Comparison of ENCODE assay signal across 13 mouse cellular contexts in genomic region chr12:30308197-30308939, GRCm38 (mm10).
A peak's percentile ranks its signal among the peaks of the same experiment; 100 is the strongest.
DNase-seq lines count a peak whose midpoint lies in the region; ATAC-seq and TF ChIP-seq lines count a peak whose summit lies in the region.
"Had no signal": no experiment of that assay in that cellular context is flagged by ENCODE, and none has a peak within 500 bp of the region (broad histone marks: within the 10 kb centered on the region; RNA-seq: fewer than 3 reads in every experiment).

No protein-coding gene starts in this region.

- peak; percentile 35 to 45 for DNase-seq in cerebellum, postnatal 10 days
- no peak for DNase-seq in cerebellum, adult 9-10 months
- DNase-seq in lung, adult 2 months = no peak
- peak; percentile 61 for DNase-seq in lung, postnatal 10 days
- DNase-seq: kidney, adult 8-10 months; liver, embryonic 13.5 days; thymus, adult 18-20 months had no signal

- no peak overlapping the region for H3K9ac ChIP-seq in heart, embryonic 16.5 days (ENCODE audit: low read length)
- H3K9ac ChIP-seq in heart, embryonic 11.5 days (ENCODE audit: low read depth, low read length) = no peak overlapping the region
- H3K9ac ChIP-seq in lung, embryonic 15.5 days = no peak overlapping the region
- H3K9ac ChIP-seq: liver, embryonic 13.5 days; midbrain, embryonic 12.5 days had no signal

- no peaks in the 10 kb centered on the region for H3K9me3 ChIP-seq in heart, embryonic 16.5 days (replicated peaks; ENCODE audit: control insufficient read depth, low read length)
- no peaks in the 10 kb centered on the region for H3K9me3 ChIP-seq in heart, embryonic 11.5 days (replicated peaks; ENCODE audit: control insufficient read depth, low read length)
- no peaks in the 10 kb centered on the region for H3K9me3 ChIP-seq in lung, embryonic 15.5 days
- H3K9me3 ChIP-seq: liver, embryonic 13.5 days; midbrain, embryonic 12.5 days had no signal

- TF ChIP-seq CTCF in lung, adult 2 months (IDR thresholded peaks at IDR 0.05; ENCODE audit: insufficient read depth, low read length) = no peak

- H3K4me2 ChIP-seq in heart, embryonic 16.5 days (ENCODE audit: low read depth, low read length) = no peak overlapping the region
- H3K4me2 ChIP-seq in heart, embryonic 11.5 days = no peak overlapping the region
- H3K4me2 ChIP-seq in lung, embryonic 15.5 days = no peak overlapping the region
- H3K4me2 ChIP-seq: liver, embryonic 13.5 days; midbrain, embryonic 12.5 days had no signal

- peak; percentile 32; the same call in 1 of the 2 replicates for ATAC-seq in heart, embryonic 16.5 days (replicated peaks; ENCODE audit: extremely low read depth, insufficient read depth, low FRiP score)
- no peak for ATAC-seq in heart, embryonic 11.5 days (replicated peaks; ENCODE audit: insufficient number of reproducible peaks, low FRiP score, low TSS enrichment)
- peak; percentile 57; the same call in 1 of the 2 replicates for ATAC-seq in lung, embryonic 15.5 days (ENCODE audit: borderline replicate concordance, extremely low read depth, low FRiP score, low TSS enrichment)
- no peak for ATAC-seq in megakaryocyte-erythroid progenitor cell, adult 5-6 weeks (replicated peaks; ENCODE audit: low FRiP score, low TSS enrichment, poor library complexity, severe bottlenecking)

- no peak overlapping the region for H3K4me3 ChIP-seq in heart, embryonic 16.5 days (ENCODE audit: low read length)
- H3K4me3 ChIP-seq in heart, embryonic 11.5 days (ENCODE audit: low read depth, low read length) = no peak overlapping the region
- no peak overlapping the region for H3K4me3 ChIP-seq in lung, embryonic 15.5 days
- H3K4me3 ChIP-seq in lung, adult 2 months (replicated peaks; ENCODE audit: extremely low read depth, low read depth, low read length) = no peak overlapping the region
- H3K4me3 ChIP-seq: liver, embryonic 13.5 days; midbrain, embryonic 12.5 days had no signal

- no peak for TF ChIP-seq POLR2A in lung, adult 2 months (IDR thresholded peaks at IDR 0.05; ENCODE audit: borderline replicate concordance, extremely low read depth, low read depth, low read length)

- H3K4me1 ChIP-seq in heart, embryonic 16.5 days (ENCODE audit: control insufficient read depth, insufficient read depth, low read length) = peaks cover 17% of the 10 kb centered on the region
- peaks cover 13% of the 10 kb centered on the region; the same call in 1 of the 2 replicates for H3K4me1 ChIP-seq in heart, embryonic 11.5 days (ENCODE audit: control insufficient read depth, insufficient read depth, low read length)
- H3K4me1 ChIP-seq in lung, embryonic 15.5 days = peaks cover 7% of the 10 kb centered on the region
- H3K4me1 ChIP-seq in lung, adult 2 months (ENCODE audit: control insufficient read depth, insufficient read depth, low read length) = no peaks in the 10 kb centered on the region
- H3K4me1 ChIP-seq: liver, embryonic 13.5 days had no signal

- no peaks in the 10 kb centered on the region for H3K27me3 ChIP-seq in heart, embryonic 16.5 days (ENCODE audit: control insufficient read depth, insufficient read depth, low read length)
- no peaks in the 10 kb centered on the region for H3K27me3 ChIP-seq in heart, embryonic 11.5 days (ENCODE audit: control insufficient read depth, insufficient read depth, low read length)
- H3K27me3 ChIP-seq in lung, embryonic 15.5 days = no peaks in the 10 kb centered on the region
- H3K27me3 ChIP-seq: liver, embryonic 13.5 days; midbrain, embryonic 12.5 days had no signal

- H3K27ac ChIP-seq in heart, embryonic 16.5 days (ENCODE audit: low read length) = 0 out of 2 replicates have a peak overlapping the region, but pooled peaks have one; percentile 40
- H3K27ac ChIP-seq in heart, embryonic 11.5 days (ENCODE audit: low read depth, low read length) = no peak overlapping the region
- no peak overlapping the region for H3K27ac ChIP-seq in lung, embryonic 15.5 days
- H3K27ac ChIP-seq: liver, embryonic 13.5 days; midbrain, embryonic 12.5 days had no signal

- no peaks in the 10 kb centered on the region for H3K36me3 ChIP-seq in heart, embryonic 16.5 days (ENCODE audit: control insufficient read depth, insufficient read depth)
- no peaks in the 10 kb centered on the region for H3K36me3 ChIP-seq in heart, embryonic 11.5 days (ENCODE audit: control insufficient read depth, insufficient read depth, low read length)
- no peaks in the 10 kb centered on the region for H3K36me3 ChIP-seq in lung, embryonic 15.5 days
- H3K36me3 ChIP-seq: G1E; liver, embryonic 13.5 days; midbrain, embryonic 12.5 days had no signal

- 31% methylated on average over 5 of the region's 5 CpGs for WGBS in heart, embryonic 16.5 days
- whole genome bisulfite sequencing in heart, embryonic 11.5 days (ENCODE audit: insufficient replicate concordance) = 45% methylated on average over 5 of the region's 5 CpGs
- WGBS in lung, embryonic 15.5 days = 34% methylated on average over 5 of the region's 5 CpGs
- 47% methylated on average over 5 of the region's 5 CpGs for WGBS in lung, adult 2 months

Comparison
In these comparisons a context has a peak if more than half of its experiments do, and no peak if none do; other contexts are left out.
1. DNase-seq: peak in cerebellum, postnatal 10 days (2 of 2) and lung, postnatal 10 days (single experiment); none in cerebellum, adult 9-10 months (single experiment) and lung, adult 2 months (single experiment).
2. ATAC-seq: peak in heart, embryonic 16.5 days (single experiment) and lung, embryonic 15.5 days (single experiment); none in heart, embryonic 11.5 days (single experiment) and megakaryocyte-erythroid progenitor cell, adult 5-6 weeks (single experiment).